Mouse (Mus musculus): Measurements from ENCODE around the gene Zfp800.
A peak's percentile ranks its signal among the peaks of the same experiment; 100 is the strongest.

The Zfp800 gene

GRCm38 (mm10) chr6:28397681-28398203 is at the start of gene Zfp800:
Gene Zfp800 (minus strand): TSS chr6:28398005.
- no peak for DNase-seq

GRCm38 (mm10) chr6:28431538-28431855 is 33.7 kb upstream of the Zfp800 start:
- DNase-seq: no peak

GRCm38 (mm10) chr6:28430795-28431537 is 33.2 kb upstream of the Zfp800 start:
- DNase-seq: no peak

GRCm38 (mm10) chr6:28429870-28430269 is 32.1 kb upstream of the Zfp800 start:
- no peak for DNase-seq

GRCm38 (mm10) chr6:28428290-28428689 is 30.5 kb upstream of the Zfp800 start, which contains the start of gene Gcc1:
Gene Gcc1 (minus strand): TSS chr6:28428390.
- DNase-seq: no peak

- DNase-seq: peak; percentile 52
These were observed 29.5 kb upstream of the Zfp800 start, which contains the start of gene Fscn3 for GRCm38 (mm10) chr6:28427096-28427839. Gene Fscn3 (plus strand): TSS chr6:28427789.

GRCm38 (mm10) chr6:28425019-28425418 is 27.2 kb upstream of the Zfp800 start:
- no peak for DNase-seq

GRCm38 (mm10) chr6:28423767-28424695 is 26.2 kb upstream of the Zfp800 start:
- peak; percentile 70 for DNase-seq

GRCm38 (mm10) chr6:28423313-28423712 is 25.5 kb upstream of the Zfp800 start, which contains the start of gene Arf5:
Gene Arf5 (plus strand): TSS chr6:28423560.
- peak; percentile 96 for DNase-seq

- no peak for DNase-seq
These were observed 25.0 kb upstream of the Zfp800 start for GRCm38 (mm10) chr6:28422651-28423290.

- DNase-seq: peak; percentile 98
These were observed 23.7 kb upstream of the Zfp800 start for GRCm38 (mm10) chr6:28421469-28422000.

GRCm38 (mm10) chr6:28420865-28421264 is 23.1 kb upstream of the Zfp800 start:
- no peak for DNase-seq

GRCm38 (mm10) chr6:28420361-28420760 is 22.6 kb upstream of the Zfp800 start:
- DNase-seq: no peak

- no peak for DNase-seq
These were observed 21.9 kb upstream of the Zfp800 start for GRCm38 (mm10) chr6:28419673-28420072.

- peak; percentile 81 for DNase-seq
These were observed 20.6 kb upstream of the Zfp800 start for GRCm38 (mm10) chr6:28418449-28418848.

GRCm38 (mm10) chr6:28416981-28417380 is 19.2 kb upstream of the Zfp800 start:
- no peak for DNase-seq

GRCm38 (mm10) chr6:28411236-28411635 is 13.4 kb upstream of the Zfp800 start:
- DNase-seq: no peak

GRCm38 (mm10) chr6:28410053-28410452 is 12.2 kb upstream of the Zfp800 start:
- peak; percentile 38 for DNase-seq

- DNase-seq: no peak
These were observed 2.0 kb upstream of the Zfp800 start for GRCm38 (mm10) chr6:28399791-28400190.

GRCm38 (mm10) chr6:28398726-28399125 is 921 bp upstream of the Zfp800 start:
- no peak for DNase-seq

- DNase-seq: no peak
These were observed 850 bp downstream of the Zfp800 start for GRCm38 (mm10) chr6:28396853-28397457.

All from kidney, adult 18-20 months (tissue).